Comparison of ENCODE assay signal across 27 mouse cellular contexts in genomic region chr7:34662227-34662626, GRCm38 (mm10). TPM values are rescaled to one million over a fixed set of nuclear protein-coding genes. Genes with fewer than 3 reads are reported as not detected.
A peak's percentile ranks its signal among the peaks of the same experiment; 100 is the strongest.
DNase-seq lines count a peak whose midpoint lies in the region; ATAC-seq and TF ChIP-seq lines count a peak whose summit lies in the region.
"Had no signal": no experiment of that assay in that cellular context is flagged by ENCODE, and none has a peak within 500 bp of the region (broad histone marks: within the 10 kb centered on the region; RNA-seq: fewer than 3 reads in every experiment).

No protein-coding gene starts in this region.

- no peaks in the 10 kb centered on the region for H3K36me3 ChIP-seq in forebrain, embryonic 12.5 days (replicated peaks)
- no peaks in the 10 kb centered on the region for H3K36me3 ChIP-seq in forebrain, embryonic 14.5 days (ENCODE audit: control insufficient read depth, insufficient read depth, low read length)
- H3K36me3 ChIP-seq in midbrain, embryonic 12.5 days, result no peaks in the 10 kb centered on the region
- no peaks in the 10 kb centered on the region for H3K36me3 ChIP-seq in midbrain, embryonic 16.5 days (ENCODE audit: control insufficient read depth, insufficient read depth, low read length)
- no peaks in the 10 kb centered on the region for H3K36me3 ChIP-seq in ES-E14 (ENCODE audit: control insufficient read depth, insufficient read depth, low read length, poor library complexity, severe bottlenecking)
- H3K36me3 ChIP-seq in midbrain, embryonic 14.5 days (ENCODE audit: control insufficient read depth, insufficient read depth, low read length), result no peaks in the 10 kb centered on the region
- H3K36me3 ChIP-seq: heart, embryonic 13.5 days; limb, embryonic 12.5 days; liver, embryonic 15.5 days had no signal

- 5% methylated on average over 5 of the region's 5 CpGs for WGBS in forebrain, embryonic 12.5 days
- WGBS in forebrain, embryonic 14.5 days, result 7% methylated on average over 5 of the region's 5 CpGs
- 13% methylated on average over 5 of the region's 5 CpGs for WGBS in midbrain, embryonic 12.5 days
- 9% methylated on average over 5 of the region's 5 CpGs for WGBS in midbrain, embryonic 16.5 days
- WGBS in midbrain, embryonic 14.5 days, result 3% methylated on average over 5 of the region's 5 CpGs

- H3K27ac ChIP-seq in forebrain, embryonic 12.5 days, result no peak overlapping the region
- no peak overlapping the region for H3K27ac ChIP-seq in forebrain, embryonic 14.5 days (ENCODE audit: low read depth, low read length)
- 0 out of 2 replicates have a peak overlapping the region, but pooled peaks have one; percentile 15 for H3K27ac ChIP-seq in midbrain, embryonic 12.5 days (replicated peaks)
- no peak overlapping the region for H3K27ac ChIP-seq in midbrain, embryonic 16.5 days (ENCODE audit: low read length)
- peak overlapping the region; percentile 52 for H3K27ac ChIP-seq in ES-E14 (ENCODE audit: insufficient read depth, low read depth, low read length, poor library complexity, severe bottlenecking)
- H3K27ac ChIP-seq in midbrain, embryonic 14.5 days (replicated peaks; ENCODE audit: low read depth, low read length), result peak overlapping the region; percentile 55; the same call in 1 of the 2 replicates
- H3K27ac ChIP-seq: heart, embryonic 13.5 days; left cerebral cortex, adult 2 months; limb, embryonic 12.5 days; liver, embryonic 15.5 days; stomach, postnatal 0 days had no signal

- H3K27me3 ChIP-seq in forebrain, embryonic 12.5 days, result no peaks in the 10 kb centered on the region
- no peaks in the 10 kb centered on the region for H3K27me3 ChIP-seq in forebrain, embryonic 14.5 days (replicated peaks; ENCODE audit: control insufficient read depth, insufficient read depth, low read length)
- no peaks in the 10 kb centered on the region; the same call in 1 of the 2 replicates for H3K27me3 ChIP-seq in midbrain, embryonic 12.5 days
- H3K27me3 ChIP-seq in midbrain, embryonic 16.5 days (ENCODE audit: control insufficient read depth, insufficient read depth, low read depth, low read length), result no peaks in the 10 kb centered on the region
- no peaks in the 10 kb centered on the region for H3K27me3 ChIP-seq in midbrain, embryonic 14.5 days (ENCODE audit: control insufficient read depth, insufficient read depth, low read length)
- H3K27me3 ChIP-seq: limb, embryonic 12.5 days; liver, embryonic 15.5 days had no signal

- ATAC-seq in forebrain, embryonic 12.5 days (ENCODE audit: low FRiP score), result peak; percentile 55; the same call in 1 of the 2 replicates
- ATAC-seq in forebrain, embryonic 14.5 days, result no peak
- no peak for ATAC-seq in midbrain, embryonic 12.5 days (ENCODE audit: low FRiP score, low read depth)
- ATAC-seq in midbrain, embryonic 16.5 days, result no peak
- ATAC-seq in midbrain, embryonic 14.5 days (ENCODE audit: low FRiP score, low TSS enrichment), result no peak; the same call in 1 of the 2 replicates
- ATAC-seq: activated CD4-positive, CD25-positive, alpha-beta regulatory T cell, adult 4 months; CD4-positive, CD25-positive, alpha-beta regulatory T cell, adult 4 months; inflammation-experienced regulatory T-cells, adult 6 months had no signal

- peaks cover 11% of the 10 kb centered on the region for H3K4me1 ChIP-seq in forebrain, embryonic 12.5 days
- H3K4me1 ChIP-seq in forebrain, embryonic 14.5 days (ENCODE audit: control insufficient read depth, insufficient read depth, low read length), result no peaks in the 10 kb centered on the region
- peaks cover 9% of the 10 kb centered on the region for H3K4me1 ChIP-seq in midbrain, embryonic 12.5 days
- peaks cover 7% of the 10 kb centered on the region for H3K4me1 ChIP-seq in midbrain, embryonic 16.5 days (ENCODE audit: control insufficient read depth, insufficient read depth, low read length)
- H3K4me1 ChIP-seq in ES-E14 (ENCODE audit: control insufficient read depth in 2 of 2, insufficient read depth in 2 of 2, low read length in 2 of 2, poor library complexity in 1 of 2), result peaks cover 5 to 7% of the 10 kb centered on the region in 2 experiments; a peak in 2 of 4 replicates
- peaks cover 9% of the 10 kb centered on the region for H3K4me1 ChIP-seq in midbrain, embryonic 14.5 days (ENCODE audit: control insufficient read depth, insufficient read depth, low read length)
- H3K4me1 ChIP-seq: heart, embryonic 13.5 days; liver, embryonic 15.5 days had no signal

- no peaks in the 10 kb centered on the region for H3K9me3 ChIP-seq in forebrain, embryonic 12.5 days
- H3K9me3 ChIP-seq in forebrain, embryonic 14.5 days (replicated peaks; ENCODE audit: control insufficient read depth, low read length), result no peaks in the 10 kb centered on the region
- no peaks in the 10 kb centered on the region for H3K9me3 ChIP-seq in midbrain, embryonic 12.5 days
- no peaks in the 10 kb centered on the region for H3K9me3 ChIP-seq in midbrain, embryonic 16.5 days (replicated peaks; ENCODE audit: control insufficient read depth, low read length, poor library complexity, severe bottlenecking)
- H3K9me3 ChIP-seq in ES-E14 (ENCODE audit: control insufficient read depth, insufficient read depth, low read depth, low read length), result no peaks in the 10 kb centered on the region
- no peaks in the 10 kb centered on the region for H3K9me3 ChIP-seq in midbrain, embryonic 14.5 days (ENCODE audit: control insufficient read depth, low read length)
- H3K9me3 ChIP-seq: heart, embryonic 13.5 days; limb, embryonic 12.5 days; liver, embryonic 15.5 days had no signal

- in situ Hi-C loops in ES-E14 (cut with MboI; ENCODE audit: low sequenced_read_pairs in 2 of 2, unreplicated experiment in 2 of 2), result loop anchor here in 1 of 2 experiments (25.0 kb wide), 1 partner anchor 250 kb away; no protein-coding TSS in a partner anchor

- no peak for DNase-seq in forebrain, embryonic 14.5 days (ENCODE audit: low spot score)
- no peak for DNase-seq in ES-E14 (ENCODE audit: low read depth, low spot score)
- peak; percentile 42 for DNase-seq in midbrain, embryonic 14.5 days
- no peak for DNase-seq in urinary bladder, postnatal 4 days (ENCODE audit: low spot score in 2 of 2)
- DNase-seq: adrenal gland, adult 2 months; adrenal gland, postnatal 36 days; cerebellum, adult 2 months; cerebellum, postnatal 14 days; gastrocnemius, postnatal 10 days; heart, postnatal 10 days; kidney, adult 11 months; kidney, postnatal 25 days; lung, embryonic 14.5 days; right cerebral cortex, postnatal 4 days; thymus, adult 18-20 months; thymus, postnatal 25 days had no signal

- H3K9ac ChIP-seq in forebrain, embryonic 12.5 days, result no peak overlapping the region
- no peak overlapping the region for H3K9ac ChIP-seq in forebrain, embryonic 14.5 days (ENCODE audit: low read length)
- no peak overlapping the region for H3K9ac ChIP-seq in midbrain, embryonic 12.5 days (replicated peaks)
- H3K9ac ChIP-seq in midbrain, embryonic 16.5 days (ENCODE audit: low read depth, low read length), result no peak overlapping the region
- 0 out of 2 replicates have a peak overlapping the region, but pooled peaks have one; percentile 43 for H3K9ac ChIP-seq in ES-E14 (ENCODE audit: insufficient read depth, low read depth, low read length, poor library complexity, severe bottlenecking)
- H3K9ac ChIP-seq in midbrain, embryonic 14.5 days (replicated peaks; ENCODE audit: low read length), result no peak overlapping the region
- H3K9ac ChIP-seq: heart, embryonic 13.5 days; limb, embryonic 12.5 days; liver, embryonic 15.5 days; lung, embryonic 14.5 days had no signal

- no peak overlapping the region for H3K4me3 ChIP-seq in forebrain, embryonic 12.5 days (replicated peaks)
- no peak overlapping the region for H3K4me3 ChIP-seq in forebrain, embryonic 14.5 days (ENCODE audit: low read depth, low read length)
- H3K4me3 ChIP-seq in midbrain, embryonic 12.5 days, result no peak overlapping the region
- no peak overlapping the region for H3K4me3 ChIP-seq in midbrain, embryonic 16.5 days (ENCODE audit: low read depth, low read length)
- no peak overlapping the region for H3K4me3 ChIP-seq in ES-E14 (ENCODE audit: insufficient read depth in 1 of 2, low read depth in 1 of 2, low read length in 2 of 2, poor library complexity in 1 of 2, severe bottlenecking in 1 of 2)
- H3K4me3 ChIP-seq in midbrain, embryonic 14.5 days (replicated peaks; ENCODE audit: low read depth, low read length), result no peak overlapping the region
- H3K4me3 ChIP-seq: heart, embryonic 13.5 days; left cerebral cortex, adult 2 months; limb, embryonic 12.5 days; liver, embryonic 15.5 days had no signal

- H3K4me2 ChIP-seq in forebrain, embryonic 12.5 days, result no peak overlapping the region
- no peak overlapping the region for H3K4me2 ChIP-seq in forebrain, embryonic 14.5 days (ENCODE audit: low read length)
- H3K4me2 ChIP-seq in midbrain, embryonic 12.5 days (replicated peaks), result no peak overlapping the region
- H3K4me2 ChIP-seq in midbrain, embryonic 16.5 days (ENCODE audit: low read length), result no peak overlapping the region
- H3K4me2 ChIP-seq in midbrain, embryonic 14.5 days (ENCODE audit: low read length), result no peak overlapping the region
- H3K4me2 ChIP-seq: heart, embryonic 13.5 days; limb, embryonic 12.5 days; liver, embryonic 15.5 days; lung, embryonic 14.5 days had no signal

TF ChIP-seq in ES-E14, 5 proteins besides CTCF, POLR2A, EP300 and RAD21:
- no peak for TF ChIP-seq ZC3H11A (IDR thresholded peaks at IDR 0.05; ENCODE audit: borderline replicate concordance, low read depth, low read length)
TF ChIP-seq in ES-E14: peak in this region for 0.

RNA-seq across cellular contexts. Expression of gene Kctd15, which starts 5.7 kb away (rescaled TPM):
- 37.9 and 38.1 TPM in 2 replicates for polyA plus RNA-seq in forebrain, embryonic 12.5 days (2016; fragmentation: Nextera tagmentation; extraction: Ambion mirVana)
- polyA plus RNA-seq in forebrain, embryonic 14.5 days (2014; fragmentation: Nextera tagmentation; extraction: Ambion mirVana), result 13.9 and 16.0 TPM in 2 replicates
- polyA plus RNA-seq in midbrain, embryonic 12.5 days (2016; fragmentation: Nextera tagmentation; extraction: Ambion mirVana), result 35.4 and 35.8 TPM in 2 replicates
- 24.8 and 26.5 TPM in 2 replicates for polyA plus RNA-seq in midbrain, embryonic 16.5 days (2015; fragmentation: Nextera tagmentation; extraction: Ambion mirVana)
- total RNA-seq in ES-E14 (2012; rRNA removed), result 15.9 and 18.1 TPM in 2 replicates
- polyA plus RNA-seq in midbrain, embryonic 14.5 days (2014; fragmentation: Nextera tagmentation; extraction: Ambion mirVana), result 17.5 and 29.1 TPM in 2 replicates
- polyA plus RNA-seq: activated CD4-positive, CD25-positive, alpha-beta regulatory T cell, adult 4 months; CD4-positive, CD25-positive, alpha-beta regulatory T cell, adult 4 months; inflammation-experienced regulatory T-cells, adult 6 months had no signal

Comparison
In these comparisons a context has a peak if more than half of its experiments do, and no peak if none do; other contexts are left out.
1. H3K27ac ChIP-seq: peak in midbrain, embryonic 12.5 days (single experiment), ES-E14 (single experiment) and midbrain, embryonic 14.5 days (single experiment); none in forebrain, embryonic 12.5 days (single experiment), forebrain, embryonic 14.5 days (single experiment) and midbrain, embryonic 16.5 days (single experiment).